Mouse (Mus musculus): Measurements from ENCODE around the gene Armc8. TPM values are rescaled to one million over a fixed set of nuclear protein-coding genes. Genes with fewer than 3 reads are reported as not detected.
"Not testable (repeated sequence)": the region's sequence is repeated elsewhere in the genome, so short reads cannot be mapped to it uniquely, and the experiment has no call there.

Armc8 gene
- 10 to 100 TPM; 22.6 to 24.1 TPM for total RNA-seq (2021)
- long read RNA-seq, experiment 1, full-length matches to known transcripts: 19 of 45 reads
- long read RNA-seq, experiment 1, partial matches to known transcripts: 8 of 45 reads
- long read RNA-seq, experiment 1, other reads (novel, unspliced or antisense): 18 of 45 reads
- long read RNA-seq, experiment 2, full-length matches to known transcripts: 17 of 39 reads
- long read RNA-seq, experiment 2, partial matches to known transcripts: 8 of 39 reads
- long read RNA-seq, experiment 2, other reads (novel, unspliced or antisense): 14 of 39 reads

- DNase-seq (ENCODE audit: low spot score): peak; percentile 89
These were observed at the start of gene Armc8 for GRCm38 (mm10) chr9:99568347-99569070. Armc8 (minus strand) TSS chr9:99568899.

DNA sequence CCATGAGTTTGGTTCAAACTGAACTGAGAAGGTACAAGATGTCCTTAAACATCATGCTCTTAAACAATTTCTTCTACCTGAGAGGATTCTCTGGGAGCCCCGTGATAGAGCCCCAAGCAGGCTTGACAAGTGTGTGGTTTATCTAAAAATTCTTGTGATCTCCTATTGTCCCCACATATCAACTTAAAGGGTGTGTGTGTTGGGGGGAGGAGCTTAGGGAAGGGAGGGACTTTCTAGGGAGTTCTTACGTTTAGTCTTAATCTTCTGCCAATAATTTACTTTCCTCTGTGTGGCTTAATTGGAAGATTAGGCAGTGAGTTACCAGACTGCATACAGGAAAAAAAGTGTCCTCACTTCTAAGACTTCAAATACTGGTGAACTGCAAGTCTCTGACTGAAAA is 43.5 kb upstream of the Armc8 start, which contains the start of gene A4gnt:
A4gnt (plus strand) TSS at position 301 of the 400 bp plus-strand sequence.
- no peak for DNase-seq (ENCODE audit: low spot score)

- DNase-seq (ENCODE audit: low spot score): no peak
These were observed 34.9 kb upstream of the Armc8 start for GRCm38 (mm10) chr9:99603566-99603965.

DNA sequence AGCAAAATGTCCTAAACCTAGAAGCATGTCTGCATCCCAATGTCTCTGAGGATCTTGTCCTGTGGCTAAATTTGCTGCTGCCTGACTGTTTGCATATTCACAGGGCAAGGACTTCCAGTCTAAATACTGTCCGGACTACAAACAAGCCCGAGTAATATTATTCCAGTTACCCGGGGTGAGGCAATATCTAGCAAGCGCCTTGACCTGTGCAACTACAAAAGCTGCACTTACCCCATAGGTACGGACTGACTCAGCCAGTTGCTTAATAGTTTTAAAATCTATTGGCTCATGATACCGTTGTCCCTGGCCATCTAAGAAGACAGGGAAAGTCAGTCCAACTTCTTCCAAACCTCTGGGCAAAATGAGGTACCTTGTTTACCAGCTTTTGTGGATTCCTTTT is 30.4 kb upstream of the Armc8 start:
- DNase-seq (ENCODE audit: low spot score): not testable (repeated sequence)

GRCm38 (mm10) chr9:99591144-99591543 is 22.4 kb upstream of the Armc8 start:
- no peak for DNase-seq (ENCODE audit: low spot score)

- DNase-seq (ENCODE audit: low spot score): peak; percentile 45
These were observed 19.0 kb upstream of the Armc8 start for GRCm38 (mm10) chr9:99587505-99588202.

DNA sequence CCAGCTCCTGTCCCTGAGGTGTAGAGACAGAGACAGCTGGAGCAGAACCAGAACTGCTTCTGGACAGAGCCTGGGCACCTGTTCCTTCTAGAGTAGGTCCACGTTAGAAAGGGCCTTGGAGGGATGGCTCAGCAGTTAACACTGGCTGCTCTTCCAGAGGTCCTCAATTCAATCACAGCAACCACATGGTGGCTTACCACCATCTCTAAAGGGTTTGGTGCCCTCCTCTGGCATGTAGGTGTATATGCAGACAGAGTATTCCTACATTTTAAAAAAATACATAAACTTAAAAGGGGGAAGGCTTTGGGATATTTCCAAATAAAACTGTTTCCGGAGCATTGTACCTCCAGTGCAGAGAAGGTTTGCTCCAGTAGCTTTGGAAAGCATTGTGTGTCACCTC is 12.0 kb upstream of the Armc8 start:
- peak; percentile 19 for DNase-seq (ENCODE audit: low spot score)

DNA sequence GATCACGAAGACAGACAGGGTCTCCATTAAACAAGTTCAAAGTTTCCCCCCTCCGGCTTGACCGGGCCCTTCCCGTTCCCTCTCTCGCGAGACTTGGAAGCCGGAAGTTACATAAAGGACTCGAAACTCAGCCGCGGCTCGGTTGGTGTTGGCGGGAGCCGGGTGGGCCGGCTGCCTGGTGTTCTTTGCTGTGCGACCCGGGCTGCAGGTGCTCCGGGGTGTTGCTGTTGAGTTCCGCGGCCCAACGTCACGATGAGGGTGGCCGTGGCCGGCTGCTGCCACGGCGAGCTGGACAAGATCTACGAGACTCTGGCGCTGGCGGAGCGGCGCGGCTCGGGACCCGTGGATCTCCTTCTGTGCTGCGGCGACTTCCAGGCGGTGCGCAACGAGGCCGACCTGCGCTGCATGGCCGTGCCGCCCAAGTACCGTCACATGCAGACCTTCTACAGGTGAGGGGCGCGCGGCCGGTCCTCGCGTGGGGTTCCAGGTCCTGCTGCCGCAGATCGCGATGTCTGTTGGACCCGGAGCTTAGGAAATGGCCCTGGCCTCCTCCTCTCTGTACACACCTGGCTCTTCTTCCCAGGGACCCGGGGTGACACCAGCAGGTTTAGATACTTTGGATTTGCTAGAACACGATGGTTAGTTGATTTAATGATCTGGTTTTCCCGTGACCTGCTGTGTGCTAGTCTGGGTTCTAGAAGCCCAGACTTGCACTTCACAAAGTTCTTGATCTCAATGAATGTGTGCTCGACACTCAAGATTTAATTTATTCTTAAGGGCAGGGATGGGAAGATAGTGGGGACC is 7.2 kb upstream of the Armc8 start, which contains the start of gene Dbr1:
Dbr1 (plus strand) TSS at position 123 of the 804 bp plus-strand sequence.
- peak; percentile 94 for DNase-seq (ENCODE audit: low spot score)

GRCm38 (mm10) chr9:99569071-99569397 is 335 bp upstream of the Armc8 start:
- no peak for DNase-seq (ENCODE audit: low spot score)

DNA sequence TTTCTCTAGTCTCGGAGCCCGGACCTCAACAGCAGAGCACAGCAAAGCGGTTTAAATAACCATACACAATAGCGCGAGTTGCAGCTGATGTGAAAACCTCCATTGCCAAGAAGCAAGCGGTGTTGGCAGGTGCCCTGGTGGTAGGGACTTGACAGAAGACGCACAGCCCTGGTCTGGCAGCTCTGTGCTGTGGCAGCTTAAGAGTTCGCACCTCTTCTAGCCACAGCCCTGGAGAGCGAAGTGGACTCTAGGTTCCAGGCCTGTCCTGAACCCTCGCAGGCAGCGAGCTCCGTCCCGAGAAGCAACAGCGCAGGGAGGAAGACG is 714 bp downstream of the Armc8 start:
- DNase-seq (ENCODE audit: low spot score): no peak

GRCm38 (mm10) chr9:99563714-99564113 is 5.0 kb downstream of the Armc8 start:
- peak; percentile 51 for DNase-seq (ENCODE audit: low spot score)

GRCm38 (mm10) chr9:99560389-99560788 is 8.3 kb downstream of the Armc8 start:
- DNase-seq (ENCODE audit: low spot score): no peak

- DNase-seq (ENCODE audit: low spot score): no peak
These were observed 9.2 kb downstream of the Armc8 start for GRCm38 (mm10) chr9:99559557-99559904.

GRCm38 (mm10) chr9:99558824-99559556 is 9.7 kb downstream of the Armc8 start:
- no peak for DNase-seq (ENCODE audit: low spot score)

DNA sequence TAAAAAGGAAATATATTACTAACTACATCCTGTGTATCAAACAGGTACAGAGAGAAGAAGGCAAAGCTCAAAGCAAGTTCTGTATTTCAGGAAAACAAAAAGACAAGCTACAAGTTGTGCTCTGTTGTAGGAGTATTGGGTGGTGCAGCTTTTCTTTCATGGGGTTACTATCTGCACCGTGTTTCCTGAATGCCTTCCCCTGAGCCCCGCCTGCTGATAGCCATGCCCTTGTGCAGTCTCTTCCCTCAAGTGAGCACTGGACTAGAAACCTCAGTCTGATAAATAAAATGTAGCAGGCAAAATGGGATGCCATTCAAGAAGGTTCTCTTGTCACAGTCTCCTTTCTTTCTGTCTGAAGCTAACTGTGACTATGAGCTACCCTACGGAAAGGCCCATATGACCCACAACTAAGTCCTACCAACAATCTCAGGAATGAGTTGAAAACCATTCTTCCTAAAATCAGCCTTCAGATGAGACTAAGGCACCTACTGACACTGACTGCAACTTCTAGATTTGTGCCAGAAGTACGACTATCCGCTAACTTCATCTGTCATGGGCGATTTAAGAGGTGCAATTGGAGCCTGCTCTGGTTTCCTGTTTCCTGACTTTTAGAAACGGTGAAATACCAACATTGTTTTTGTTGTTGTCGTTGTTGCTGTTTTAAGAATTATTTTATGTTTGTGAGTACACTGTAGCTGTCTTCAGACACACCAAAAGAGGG is 11.0 kb downstream of the Armc8 start:
- DNase-seq (ENCODE audit: low spot score): no peak

DNA sequence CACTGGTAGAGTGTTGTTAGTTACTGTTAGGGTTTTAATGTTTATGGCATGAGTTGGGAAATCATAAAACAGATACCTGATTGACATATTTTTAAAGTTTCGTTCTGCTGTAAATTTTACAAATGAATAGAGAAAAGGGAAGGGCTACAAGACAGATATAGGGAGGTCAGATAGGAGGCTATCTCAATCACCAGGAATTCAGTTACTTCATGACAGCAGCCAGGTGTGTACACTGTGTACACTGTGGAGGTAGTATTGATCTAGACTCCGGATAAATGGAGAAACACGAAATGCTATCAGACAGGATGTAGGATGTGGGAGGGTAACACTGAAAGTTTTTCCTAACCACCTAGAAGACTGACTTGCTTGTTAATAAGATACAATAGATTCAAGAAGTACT is 13.4 kb downstream of the Armc8 start:
- DNase-seq (ENCODE audit: low spot score): no peak

DNA sequence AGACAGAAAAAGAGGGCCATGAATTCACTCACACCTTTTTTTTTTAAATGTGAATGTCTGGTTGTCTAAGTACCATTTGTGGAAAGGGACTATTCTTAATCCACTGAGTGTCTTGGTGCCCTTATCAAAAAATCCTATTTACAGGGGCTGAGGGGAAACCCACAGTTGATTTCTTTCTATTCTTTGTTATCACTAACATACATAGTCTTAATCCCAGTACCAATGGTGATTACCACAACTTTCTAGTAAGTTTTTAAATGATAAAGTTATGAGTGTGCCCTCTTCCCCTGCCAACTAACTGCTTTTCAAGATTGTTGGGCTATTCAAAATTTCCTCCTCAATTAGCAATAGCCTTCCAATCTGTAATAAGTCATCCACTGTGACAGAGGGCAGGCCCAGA is 14.6 kb downstream of the Armc8 start:
- DNase-seq (ENCODE audit: low spot score): no peak

DNA sequence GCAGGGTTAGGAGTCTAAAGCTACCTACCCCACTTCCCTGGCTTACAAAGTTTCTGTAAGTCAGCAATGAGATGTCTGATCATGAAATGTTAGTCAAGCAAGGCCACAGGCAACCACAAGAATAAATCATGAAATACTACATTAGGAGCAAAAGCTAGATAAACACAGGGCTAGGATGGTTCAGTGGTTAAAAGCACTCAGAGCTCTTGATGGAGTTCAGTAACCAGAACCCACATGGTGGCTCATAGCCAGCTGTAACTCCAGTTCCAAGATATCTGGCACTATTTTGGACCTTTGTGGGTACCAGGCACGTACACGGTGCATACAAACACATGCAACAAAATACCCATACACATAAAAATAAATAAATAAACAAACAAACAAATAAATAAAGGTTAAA is 15.7 kb downstream of the Armc8 start:
- DNase-seq (ENCODE audit: low spot score): peak; percentile 40

GRCm38 (mm10) chr9:99552068-99552467 is 16.6 kb downstream of the Armc8 start:
- DNase-seq (ENCODE audit: low spot score): no peak

DNA sequence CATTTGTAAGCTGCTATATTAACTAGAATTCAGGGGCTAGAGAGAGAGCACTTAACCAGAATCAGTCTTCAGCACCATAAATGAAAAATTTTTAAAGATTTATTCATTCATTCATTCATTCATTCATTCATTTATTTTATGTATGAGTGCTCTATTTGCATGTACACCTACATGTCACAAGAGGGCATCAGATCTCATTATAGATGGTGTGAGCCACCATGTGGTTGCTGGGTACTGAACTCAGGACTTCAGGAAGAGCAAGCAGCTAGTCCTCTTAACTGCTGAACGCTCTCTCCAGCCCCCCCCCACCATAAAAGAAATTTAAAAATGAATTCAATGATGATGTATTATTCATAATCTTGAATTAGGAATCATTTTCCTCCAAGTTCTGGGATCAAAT is 22.4 kb downstream of the Armc8 start:
- DNase-seq (ENCODE audit: low spot score): no peak
